ENCODE assay signal across 21 mouse cellular contexts in the genomic region with DNA sequence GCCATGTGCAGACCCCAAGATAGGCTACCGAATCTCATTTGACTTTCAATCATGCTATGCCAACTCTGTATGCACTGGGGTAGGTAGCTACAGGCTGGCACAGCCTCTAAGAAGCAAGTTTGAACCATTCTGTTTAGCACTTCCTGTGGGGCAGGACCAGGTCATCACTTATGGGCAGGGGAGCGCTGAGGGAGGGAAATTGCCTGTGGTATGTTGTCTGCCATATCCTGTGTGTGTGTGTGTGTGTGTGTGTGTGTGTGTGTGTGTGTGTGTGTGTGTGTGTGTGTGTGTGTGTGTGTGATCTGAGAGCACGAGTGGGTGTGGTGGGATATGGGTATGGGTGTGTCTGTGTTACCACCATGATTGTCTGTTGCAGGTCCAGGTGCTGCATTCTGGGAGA.
DNase-seq lines count a peak whose midpoint lies in the region; ATAC-seq and TF ChIP-seq lines count a peak whose summit lies in the region.
"Had no signal": no experiment of that assay in that cellular context is flagged by ENCODE, and none has a peak within 500 bp of the region (broad histone marks: within the 10 kb centered on the region; RNA-seq: fewer than 3 reads in every experiment).

No protein-coding gene starts in this region.

- 84% methylated on average over 3 of the region's 3 CpGs for WGBS in forebrain, embryonic 14.5 days
- WGBS in forebrain, embryonic 11.5 days: 90% methylated on average over 3 of the region's 3 CpGs
- 67% methylated on average over 3 of the region's 3 CpGs for WGBS in spleen, adult 2 months
- WGBS in heart, adult 2 months: 65% methylated on average over 3 of the region's 3 CpGs
- 91% methylated on average over 3 of the region's 3 CpGs for WGBS in hindbrain, embryonic 16.5 days

- H3K4me1 ChIP-seq in forebrain, embryonic 14.5 days (ENCODE audit: control insufficient read depth, insufficient read depth, low read length): no peaks in the 10 kb centered on the region
- H3K4me1 ChIP-seq in forebrain, embryonic 11.5 days (replicated peaks; ENCODE audit: control insufficient read depth, insufficient read depth, low read length): no peaks in the 10 kb centered on the region
- H3K4me1 ChIP-seq in spleen, adult 2 months (ENCODE audit: control insufficient read depth, insufficient read depth, insufficient read length): no peaks in the 10 kb centered on the region
- no peaks in the 10 kb centered on the region for H3K4me1 ChIP-seq in heart, adult 2 months (ENCODE audit: control insufficient read depth, insufficient read depth, low read length)
- H3K4me1 ChIP-seq in hindbrain, embryonic 16.5 days (ENCODE audit: control insufficient read depth, insufficient read depth, low read depth, low read length): no peaks in the 10 kb centered on the region
- H3K4me1 ChIP-seq: embryonic facial prominence, embryonic 13.5 days; midbrain, embryonic 15.5 days had no signal

- no peak for DNase-seq in forebrain, embryonic 14.5 days (ENCODE audit: low spot score)
- DNase-seq in forebrain, embryonic 11.5 days (ENCODE audit: low spot score): no peak
- DNase-seq in spleen, adult 2 months (ENCODE audit: low read depth in 1 of 2, low spot score in 2 of 2): no peak
- DNase-seq in spleen, postnatal 14 days (ENCODE audit: low spot score in 2 of 2): no peak
- DNase-seq in CD4-positive helper T cell, adult 2 months (ENCODE audit: low read depth, low spot score): peak; percentile 50
- peak; percentile 39 for DNase-seq in induced T-regulatory cell, adult 2 months (ENCODE audit: low read depth)
- DNase-seq in heart, adult 2 months: no peak
- DNase-seq: adrenal gland, adult 2 months; embryo, embryonic 11 days; kidney, postnatal 36 days; liver, embryonic 13.5 days; lung, adult 2 months; thymus, postnatal 25 days had no signal

- intact Hi-C loops in heart, adult 2 months (cut with DNase I): no loop called here

- no peak for ATAC-seq in forebrain, embryonic 14.5 days
- ATAC-seq in forebrain, embryonic 11.5 days (replicated peaks; ENCODE audit: low FRiP score): no peak
- no peak for ATAC-seq in hindbrain, embryonic 16.5 days
- ATAC-seq: intestine, postnatal 0 days; midbrain, embryonic 15.5 days had no signal

- peaks cover 25% of the 10 kb centered on the region for H3K36me3 ChIP-seq in forebrain, embryonic 14.5 days (ENCODE audit: control insufficient read depth, insufficient read depth, low read length)
- H3K36me3 ChIP-seq in forebrain, embryonic 11.5 days (ENCODE audit: control insufficient read depth, insufficient read depth, low read length): no peaks in the 10 kb centered on the region
- peaks cover 3% of the 10 kb centered on the region for H3K36me3 ChIP-seq in spleen, adult 2 months (ENCODE audit: control insufficient read depth, insufficient read depth, low read length)
- H3K36me3 ChIP-seq in heart, adult 2 months (ENCODE audit: control insufficient read depth, insufficient read depth, low read length): no peaks in the 10 kb centered on the region
- peaks cover 10% of the 10 kb centered on the region for H3K36me3 ChIP-seq in hindbrain, embryonic 16.5 days (ENCODE audit: control insufficient read depth, insufficient read depth, low read length)

- H3K4me3 ChIP-seq in forebrain, embryonic 14.5 days (ENCODE audit: low read depth, low read length): no peak overlapping the region
- H3K4me3 ChIP-seq in forebrain, embryonic 11.5 days (ENCODE audit: low read depth, low read length): no peak overlapping the region
- H3K4me3 ChIP-seq in spleen, adult 2 months (ENCODE audit: extremely low read depth, insufficient read depth, insufficient read length): no peak overlapping the region
- no peak overlapping the region for H3K4me3 ChIP-seq in heart, adult 2 months
- no peak overlapping the region for H3K4me3 ChIP-seq in hindbrain, embryonic 16.5 days (ENCODE audit: low read length)
- H3K4me3 ChIP-seq: embryonic facial prominence, embryonic 13.5 days; erythroblast, embryonic 14.5 days; hindbrain, embryonic 15.5 days; liver, embryonic 13.5 days; midbrain, embryonic 15.5 days had no signal

- H3K9me3 ChIP-seq in forebrain, embryonic 14.5 days (replicated peaks; ENCODE audit: control insufficient read depth, low read length): no peaks in the 10 kb centered on the region
- H3K9me3 ChIP-seq in forebrain, embryonic 11.5 days (ENCODE audit: control insufficient read depth, low read length): no peaks in the 10 kb centered on the region
- no peaks in the 10 kb centered on the region for H3K9me3 ChIP-seq in hindbrain, embryonic 16.5 days (ENCODE audit: control insufficient read depth, low read length)
- H3K9me3 ChIP-seq: embryonic facial prominence, embryonic 13.5 days; hindbrain, embryonic 15.5 days; liver, embryonic 13.5 days; midbrain, embryonic 15.5 days had no signal

- H3K79me2 ChIP-seq in heart, adult 2 months (replicated peaks; ENCODE audit: control insufficient read depth, insufficient read depth, low read length): no peaks in the 10 kb centered on the region

- TF ChIP-seq CTCF in spleen, adult 2 months (IDR thresholded peaks at IDR 0.05; ENCODE audit: extremely low read depth, insufficient read depth, insufficient read length, insufficient replicate concordance): no peak
- TF ChIP-seq CTCF in heart, adult 2 months (IDR thresholded peaks at IDR 0.05): no peak

- TF ChIP-seq POLR2A in spleen, adult 2 months (IDR thresholded peaks at IDR 0.05; ENCODE audit: low read depth, low read length): no peak
- no peak for TF ChIP-seq POLR2A in heart, adult 2 months (IDR thresholded peaks at IDR 0.05; ENCODE audit: insufficient read depth, low read depth, low read length)

- H3K9ac ChIP-seq in forebrain, embryonic 14.5 days (ENCODE audit: low read length): no peak overlapping the region
- H3K9ac ChIP-seq in forebrain, embryonic 11.5 days (ENCODE audit: low read length): no peak overlapping the region
- no peak overlapping the region for H3K9ac ChIP-seq in heart, adult 2 months (ENCODE audit: low read depth, low read length)
- H3K9ac ChIP-seq in hindbrain, embryonic 16.5 days (ENCODE audit: low read depth, low read length): no peak overlapping the region
- H3K9ac ChIP-seq: embryonic facial prominence, embryonic 13.5 days; hindbrain, embryonic 15.5 days; liver, embryonic 13.5 days; midbrain, embryonic 15.5 days had no signal

- peak overlapping the region; percentile 14; the same call in 1 of the 2 replicates for H3K27ac ChIP-seq in forebrain, embryonic 14.5 days (ENCODE audit: low read depth, low read length)
- no peak overlapping the region for H3K27ac ChIP-seq in forebrain, embryonic 11.5 days (ENCODE audit: low read depth, low read length)
- peak overlapping the region; percentile 15; the same call in 1 of the 2 replicates for H3K27ac ChIP-seq in spleen, adult 2 months (ENCODE audit: insufficient read depth, low read length)
- no peak overlapping the region for H3K27ac ChIP-seq in heart, adult 2 months
- H3K27ac ChIP-seq in hindbrain, embryonic 16.5 days (ENCODE audit: low read depth, low read length): no peak overlapping the region
- H3K27ac ChIP-seq: embryonic facial prominence, embryonic 13.5 days; hindbrain, embryonic 15.5 days; liver, embryonic 13.5 days; midbrain, embryonic 15.5 days; stomach, postnatal 0 days had no signal

- H3K4me2 ChIP-seq in forebrain, embryonic 14.5 days (ENCODE audit: low read length): no peak overlapping the region
- H3K4me2 ChIP-seq in forebrain, embryonic 11.5 days (ENCODE audit: low read depth, low read length, severe bottlenecking): no peak overlapping the region
- no peak overlapping the region for H3K4me2 ChIP-seq in hindbrain, embryonic 16.5 days (ENCODE audit: low read length)
- H3K4me2 ChIP-seq: embryonic facial prominence, embryonic 13.5 days; heart, embryonic 11.5 days; hindbrain, embryonic 15.5 days; liver, embryonic 13.5 days; midbrain, embryonic 15.5 days had no signal

- TF ChIP-seq EP300 in heart, adult 2 months (IDR thresholded peaks at IDR 0.05; ENCODE audit: insufficient read depth, low read depth, low read length): no peak

- no peaks in the 10 kb centered on the region for H3K27me3 ChIP-seq in forebrain, embryonic 14.5 days (replicated peaks; ENCODE audit: control insufficient read depth, insufficient read depth, low read length)
- no peaks in the 10 kb centered on the region for H3K27me3 ChIP-seq in forebrain, embryonic 11.5 days (ENCODE audit: control insufficient read depth, insufficient read depth, low read length)
- no peaks in the 10 kb centered on the region for H3K27me3 ChIP-seq in spleen, adult 2 months (ENCODE audit: control insufficient read depth, insufficient read depth, low read length)
- no peaks in the 10 kb centered on the region for H3K27me3 ChIP-seq in heart, adult 2 months (ENCODE audit: control insufficient read depth, insufficient read depth, low read length)
- H3K27me3 ChIP-seq in hindbrain, embryonic 16.5 days (replicated peaks; ENCODE audit: control insufficient read depth, insufficient read depth, low read length): no peaks in the 10 kb centered on the region
- H3K27me3 ChIP-seq: embryonic facial prominence, embryonic 13.5 days; hindbrain, embryonic 15.5 days; liver, embryonic 13.5 days; midbrain, embryonic 15.5 days had no signal

Comparison
In these comparisons a context has a peak if more than half of its experiments do, and no peak if none do; other contexts are left out.
1. H3K27ac ChIP-seq: peak in forebrain, embryonic 14.5 days (single experiment) and spleen, adult 2 months (single experiment); none in forebrain, embryonic 11.5 days (single experiment), heart, adult 2 months (single experiment) and hindbrain, embryonic 16.5 days (single experiment).
2. DNase-seq: peak in CD4-positive helper T cell, adult 2 months (single experiment) and induced T-regulatory cell, adult 2 months (single experiment); none in forebrain, embryonic 14.5 days (single experiment), forebrain, embryonic 11.5 days (single experiment), spleen, adult 2 months (0 of 2), spleen, postnatal 14 days (0 of 2) and heart, adult 2 months (0 of 2).